Mouse (Mus musculus): ENCODE results near the gene Slc35b2. TPM values are rescaled to one million over a fixed set of nuclear protein-coding genes. Genes with fewer than 3 reads are reported as not detected.
A peak's percentile ranks its signal among the peaks of the same experiment; 100 is the strongest.

Slc35b2 gene
- total and polyA plus RNA-seq, 2 experiments from 2014 or later = 90.3 to 139 TPM

DNA sequence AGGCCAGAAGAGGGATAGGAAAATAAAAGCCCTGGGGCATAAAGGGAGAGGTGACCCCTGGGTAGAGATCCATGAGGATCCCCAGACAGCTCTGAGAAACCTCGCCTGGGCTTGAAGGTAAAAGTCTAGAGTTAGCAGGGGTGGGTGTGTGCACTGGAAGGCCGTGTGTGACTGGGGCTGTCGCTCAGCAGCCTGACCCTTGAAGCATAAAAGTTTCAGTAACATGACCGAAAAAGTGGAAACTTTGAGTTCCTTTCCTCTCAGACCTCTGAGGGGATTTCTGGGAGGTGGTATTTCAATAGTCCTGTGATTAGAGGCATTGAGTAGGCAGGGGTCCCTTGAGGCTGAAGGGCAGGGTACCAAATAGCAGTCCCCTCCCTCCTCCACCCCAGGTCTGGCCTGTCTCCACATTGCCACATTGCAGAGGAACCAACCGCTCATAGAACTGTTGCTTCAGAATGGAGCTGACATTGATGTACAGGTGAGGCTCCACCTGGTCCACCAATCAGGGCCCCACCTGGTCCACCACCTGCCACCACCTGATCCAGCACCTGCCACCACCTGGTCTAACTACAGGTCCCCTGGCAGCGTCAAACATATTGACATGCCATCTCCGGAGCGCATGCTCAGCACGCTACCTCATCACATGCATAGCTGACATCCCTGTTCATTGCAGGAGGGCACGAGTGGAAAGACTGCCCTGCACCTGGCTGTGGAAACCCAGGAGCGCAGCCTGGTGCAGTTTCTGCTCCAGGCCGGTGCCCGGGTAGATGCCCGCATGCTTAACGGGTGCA lies 3.7 kb upstream of the Slc35b2 start:
- Histone ChIP-seq H3K4me2 (ENCODE audit: low read depth, low read length) (no peak overlapping the region), H3K4me1 (ENCODE audit: insufficient read depth, low read length) (peaks cover 9% of the 10 kb centered on the region; the same call in 1 of the 2 replicates), H3K27me3 (ENCODE audit: insufficient read depth, low read length) (no peaks in the 10 kb centered on the region), H3K9ac (replicated peaks; ENCODE audit: low read length) (no peak overlapping the region), H3K4me3 (ENCODE audit: low read length) (no peak overlapping the region), H3K27ac (no peak overlapping the region), H3K9me3 (ENCODE audit: low read length) (no peaks in the 10 kb centered on the region), H3K36me3 (ENCODE audit: insufficient read depth, low read length) (no peaks in the 10 kb centered on the region)
- DNase-seq (ENCODE audit: low spot score) (no peak), ATAC-seq (no peak)
- WGBS = 87% methylated on average over 15 of the region's 15 CpGs
- TF ChIP-seq CTCF (IDR thresholded peaks at IDR 0.05; ENCODE audit: low read depth) = no peak

DNA sequence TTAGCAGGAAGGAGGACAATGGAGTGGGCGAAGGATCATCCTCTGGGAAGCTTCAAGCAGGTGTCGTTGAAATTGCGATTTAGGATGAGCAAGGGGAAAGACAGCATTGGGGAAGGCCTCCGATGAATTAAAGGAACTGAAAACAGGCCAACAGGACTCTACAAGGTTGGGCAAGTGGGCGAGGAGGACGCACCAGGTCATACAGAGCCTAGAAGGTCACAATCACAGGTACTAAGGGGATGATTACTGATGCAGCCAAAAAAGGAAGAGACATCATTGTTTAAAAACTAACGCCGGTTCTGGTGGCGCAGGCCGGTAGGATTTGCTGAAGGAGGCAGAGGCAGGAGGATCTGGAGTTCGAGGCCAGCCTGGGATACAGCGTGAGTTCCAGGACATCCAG lies 458 bp upstream of the Slc35b2 start:
- Histone ChIP-seq H3K27ac (no peak overlapping the region), H3K4me3 (ENCODE audit: low read length) (no peak overlapping the region; the same call in 1 of the 2 replicates), H3K9me3 (ENCODE audit: low read length) (no peaks in the 10 kb centered on the region), H3K4me1 (ENCODE audit: insufficient read depth, low read length) (peaks cover 9% of the 10 kb centered on the region; the same call in 1 of the 2 replicates), H3K36me3 (ENCODE audit: insufficient read depth, low read length) (peaks cover 25% of the 10 kb centered on the region), H3K9ac (replicated peaks; ENCODE audit: low read length) (no peak overlapping the region), H3K4me2 (ENCODE audit: low read depth, low read length) (peak overlapping the region; percentile 80), H3K27me3 (ENCODE audit: insufficient read depth, low read length) (no peaks in the 10 kb centered on the region)
- ATAC-seq (no peak), DNase-seq (ENCODE audit: low spot score) (no peak)
- no peak for TF ChIP-seq CTCF (IDR thresholded peaks at IDR 0.05; ENCODE audit: low read depth)
- 76% methylated on average over 12 of the region's 12 CpGs for WGBS

DNA sequence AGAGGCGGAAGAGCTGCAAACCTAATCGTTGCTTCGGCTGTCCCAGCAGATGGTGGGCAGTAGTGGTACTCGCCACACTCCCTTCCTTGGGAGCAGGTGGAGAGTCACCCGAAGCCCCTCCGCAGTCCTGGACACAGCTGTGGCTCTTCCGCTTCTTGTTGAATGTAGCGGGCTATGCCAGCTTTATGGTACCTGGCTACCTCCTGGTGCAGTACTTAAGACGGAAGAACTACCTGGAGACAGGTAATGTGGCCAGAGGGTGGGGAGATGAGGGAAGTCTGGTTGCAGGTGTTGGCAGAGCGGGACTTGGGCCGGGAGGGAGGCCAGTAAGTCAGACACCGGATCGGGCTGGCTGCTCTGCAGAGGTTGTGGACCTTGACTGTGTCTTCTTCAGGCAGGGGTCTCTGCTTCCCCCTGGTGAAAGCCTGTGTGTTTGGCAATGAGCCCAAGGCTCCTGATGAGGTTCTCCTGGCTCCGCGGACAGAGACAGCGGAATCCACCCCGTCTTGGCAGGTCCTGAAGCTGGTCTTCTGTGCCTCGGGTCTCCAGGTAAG lies 934 bp downstream of the Slc35b2 start:
- no peak; the same call in 1 of the 2 replicates for TF ChIP-seq CTCF (IDR thresholded peaks at IDR 0.05; ENCODE audit: low read depth)
- Histone ChIP-seq H3K36me3 (ENCODE audit: insufficient read depth, low read length) (peaks cover 39% of the 10 kb centered on the region), H3K4me3 (ENCODE audit: low read length) (peak overlapping the region; percentile 79), H3K9ac (replicated peaks; ENCODE audit: low read length) (peak overlapping the region; percentile 93), H3K9me3 (ENCODE audit: low read length) (no peaks in the 10 kb centered on the region), H3K4me2 (ENCODE audit: low read depth, low read length) (peak overlapping the region; percentile 80), H3K4me1 (ENCODE audit: insufficient read depth, low read length) (peaks cover 9% of the 10 kb centered on the region; the same call in 1 of the 2 replicates), H3K27ac (peak overlapping the region; percentile 94), H3K27me3 (ENCODE audit: insufficient read depth, low read length) (no peaks in the 10 kb centered on the region)
- no peak for DNase-seq (ENCODE audit: low spot score)
- peak; percentile 1; the same call in 1 of the 2 replicates for ATAC-seq
- 6% methylated on average over 18 of the region's 18 CpGs for WGBS

DNA sequence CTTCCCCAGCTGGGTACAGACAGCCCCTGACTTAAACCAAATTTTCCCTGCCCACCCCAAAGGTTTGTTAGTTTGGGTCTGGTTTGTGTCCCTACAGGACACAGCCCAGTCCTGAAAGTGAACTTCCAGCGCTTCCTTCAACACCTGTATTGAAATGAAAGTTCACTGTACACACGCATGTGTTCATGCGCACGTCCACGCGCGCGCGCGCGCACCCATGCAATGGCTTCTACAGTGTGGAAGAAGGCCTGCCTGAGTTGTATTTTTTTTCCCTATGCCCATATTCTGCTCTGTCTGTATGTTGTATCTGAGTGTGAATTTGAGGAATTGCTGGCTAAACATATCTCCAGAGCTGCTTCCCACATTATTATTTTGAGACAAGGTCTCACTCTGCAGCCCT lies 1.4 kb downstream of the Slc35b2 start:
- WGBS = 95% methylated on average over 11 of the region's 11 CpGs
- Histone ChIP-seq H3K9ac (replicated peaks; ENCODE audit: low read length) (peak overlapping the region; percentile 93; the same call in 1 of the 2 replicates), H3K4me3 (ENCODE audit: low read length) (peak overlapping the region; percentile 79), H3K36me3 (ENCODE audit: insufficient read depth, low read length) (peaks cover 44% of the 10 kb centered on the region), H3K27ac (peak overlapping the region; percentile 94), H3K9me3 (ENCODE audit: low read length) (no peaks in the 10 kb centered on the region), H3K27me3 (ENCODE audit: insufficient read depth, low read length) (no peaks in the 10 kb centered on the region), H3K4me2 (ENCODE audit: low read depth, low read length) (peak overlapping the region; percentile 80), H3K4me1 (ENCODE audit: insufficient read depth, low read length) (peaks cover 9% of the 10 kb centered on the region; the same call in 1 of the 2 replicates)
- DNase-seq (ENCODE audit: low spot score) (no peak), ATAC-seq (no peak)
- TF ChIP-seq CTCF (IDR thresholded peaks at IDR 0.05; ENCODE audit: low read depth) = no peak

DNA sequence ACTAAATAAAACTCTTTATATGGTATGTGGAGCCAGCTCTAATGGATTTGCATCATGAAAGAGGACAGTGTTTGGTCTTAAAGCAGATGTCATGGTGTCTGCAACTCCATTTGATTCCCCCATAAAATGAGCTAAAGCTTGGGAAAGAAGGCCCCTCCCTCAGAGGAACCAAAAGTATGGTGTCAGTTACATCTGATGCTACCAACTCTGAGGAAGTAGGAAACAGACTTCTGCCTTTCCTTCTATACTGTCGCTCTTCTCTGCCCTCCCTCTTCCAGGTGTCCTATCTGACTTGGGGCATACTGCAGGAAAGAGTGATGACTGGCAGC lies 2.3 kb downstream of the Slc35b2 start:
- 76% methylated on average over 1 of the region's 1 CpGs for WGBS
- Histone ChIP-seq H3K4me2 (ENCODE audit: low read depth, low read length) (no peak overlapping the region), H3K4me3 (ENCODE audit: low read length) (no peak overlapping the region), H3K9me3 (ENCODE audit: low read length) (no peaks in the 10 kb centered on the region), H3K9ac (replicated peaks; ENCODE audit: low read length) (no peak overlapping the region), H3K27ac (no peak overlapping the region), H3K4me1 (ENCODE audit: insufficient read depth, low read length) (peaks cover 9% of the 10 kb centered on the region; the same call in 1 of the 2 replicates), H3K36me3 (ENCODE audit: insufficient read depth, low read length) (peaks cover 52% of the 10 kb centered on the region), H3K27me3 (ENCODE audit: insufficient read depth, low read length) (no peaks in the 10 kb centered on the region)
- no peak for DNase-seq (ENCODE audit: low spot score)
- ATAC-seq = no peak
- TF ChIP-seq CTCF (IDR thresholded peaks at IDR 0.05; ENCODE audit: low read depth) = no peak

DNA sequence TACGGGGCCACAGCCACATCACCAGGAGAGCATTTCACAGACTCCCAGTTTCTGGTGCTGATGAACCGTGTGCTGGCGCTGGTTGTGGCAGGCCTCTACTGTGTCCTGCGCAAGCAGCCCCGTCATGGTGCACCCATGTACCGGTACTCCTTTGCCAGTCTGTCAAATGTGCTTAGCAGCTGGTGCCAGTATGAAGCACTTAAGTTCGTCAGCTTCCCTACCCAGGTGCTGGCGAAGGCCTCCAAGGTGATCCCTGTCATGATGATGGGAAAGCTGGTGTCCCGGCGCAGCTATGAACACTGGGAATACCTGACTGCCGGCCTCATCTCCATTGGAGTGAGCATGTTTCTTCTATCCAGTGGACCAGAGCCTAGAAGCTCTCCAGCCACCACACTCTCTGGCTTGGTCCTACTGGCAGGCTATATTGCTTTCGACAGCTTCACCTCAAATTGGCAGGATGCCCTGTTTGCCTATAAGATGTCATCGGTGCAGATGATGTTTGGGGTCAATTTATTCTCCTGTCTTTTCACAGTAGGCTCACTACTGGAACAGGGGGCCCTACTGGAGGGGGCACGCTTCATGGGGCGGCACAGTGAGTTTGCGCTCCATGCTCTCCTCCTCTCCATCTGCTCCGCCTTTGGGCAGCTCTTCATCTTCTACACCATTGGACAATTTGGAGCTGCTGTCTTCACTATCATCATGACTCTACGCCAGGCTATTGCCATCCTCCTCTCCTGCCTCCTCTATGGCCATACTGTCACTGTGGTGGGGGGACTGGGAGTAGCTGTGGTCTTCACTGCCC lies 2.9 kb downstream of the Slc35b2 start:
- peaks cover 9% of the 10 kb centered on the region; the same call in 1 of the 2 replicates for H3K4me1 ChIP-seq (ENCODE audit: insufficient read depth, low read length)
- no peak for DNase-seq (ENCODE audit: low spot score)
- no peak for TF ChIP-seq CTCF (IDR thresholded peaks at IDR 0.05; ENCODE audit: low read depth)

More for the DNA sequence above, 2.9 kb downstream of the Slc35b2 start:
- Histone ChIP-seq H3K36me3 (ENCODE audit: insufficient read depth, low read length) (peaks cover 58% of the 10 kb centered on the region), H3K9ac (replicated peaks; ENCODE audit: low read length) (no peak overlapping the region), H3K27ac (peak overlapping the region; percentile 22; the same call in 1 of the 2 replicates), H3K4me2 (ENCODE audit: low read depth, low read length) (no peak overlapping the region), H3K27me3 (ENCODE audit: insufficient read depth, low read length) (no peaks in the 10 kb centered on the region), H3K4me3 (ENCODE audit: low read length) (no peak overlapping the region), H3K9me3 (ENCODE audit: low read length) (no peaks in the 10 kb centered on the region)
- no peak for ATAC-seq
- 61% methylated on average over 18 of the region's 18 CpGs for WGBS
